Mouse (Mus musculus): ENCODE data around the gene Myo10.

Gene Myo10

GRCm38 (mm10) chr15:25622200-25622866, at the start of gene Myo10:
Gene Myo10 (plus strand): TSS chr15:25622525.
- peak; percentile 100 for DNase-seq (ENCODE audit: low spot score)

GRCm38 (mm10) chr15:25573113-25573512, 49.2 kb upstream of the Myo10 start:
- DNase-seq (ENCODE audit: low spot score) = no peak

GRCm38 (mm10) chr15:25573876-25574601, 48.3 kb upstream of the Myo10 start:
- no peak for DNase-seq (ENCODE audit: low spot score)

GRCm38 (mm10) chr15:25577327-25578051, 44.8 kb upstream of the Myo10 start:
- DNase-seq (ENCODE audit: low spot score) = no peak

- DNase-seq (ENCODE audit: low spot score) = no peak
Observed at GRCm38 (mm10) chr15:25578369-25578768, 44.0 kb upstream of the Myo10 start.

GRCm38 (mm10) chr15:25580731-25581130, 41.6 kb upstream of the Myo10 start:
- DNase-seq (ENCODE audit: low spot score) = no peak

GRCm38 (mm10) chr15:25582055-25582454, 40.3 kb upstream of the Myo10 start:
- DNase-seq (ENCODE audit: low spot score) = no peak

GRCm38 (mm10) chr15:25583361-25583760, 39.0 kb upstream of the Myo10 start:
- no peak for DNase-seq (ENCODE audit: low spot score)

- DNase-seq (ENCODE audit: low spot score) = no peak
Observed at GRCm38 (mm10) chr15:25586828-25587227, 35.5 kb upstream of the Myo10 start.

- no peak for DNase-seq (ENCODE audit: low spot score)
Observed at GRCm38 (mm10) chr15:25587943-25588342, 34.4 kb upstream of the Myo10 start.

- no peak for DNase-seq (ENCODE audit: low spot score)
Observed at GRCm38 (mm10) chr15:25589318-25589902, 32.9 kb upstream of the Myo10 start.

GRCm38 (mm10) chr15:25589916-25590315, 32.4 kb upstream of the Myo10 start:
- peak; percentile 26 for DNase-seq (ENCODE audit: low spot score)

- no peak for DNase-seq (ENCODE audit: low spot score)
Observed at GRCm38 (mm10) chr15:25590891-25591290, 31.4 kb upstream of the Myo10 start.

GRCm38 (mm10) chr15:25591964-25592363, 30.4 kb upstream of the Myo10 start:
- no peak for DNase-seq (ENCODE audit: low spot score)

GRCm38 (mm10) chr15:25593469-25594150, 28.7 kb upstream of the Myo10 start:
- no peak for DNase-seq (ENCODE audit: low spot score)

- DNase-seq (ENCODE audit: low spot score) = no peak
Observed at GRCm38 (mm10) chr15:25598313-25598712, 24.0 kb upstream of the Myo10 start.

- DNase-seq (ENCODE audit: low spot score) = no peak
Observed at GRCm38 (mm10) chr15:25602306-25602705, 20.0 kb upstream of the Myo10 start.

GRCm38 (mm10) chr15:25603286-25603685, 19.0 kb upstream of the Myo10 start:
- DNase-seq (ENCODE audit: low spot score) = no peak

GRCm38 (mm10) chr15:25604231-25604630, 18.1 kb upstream of the Myo10 start:
- no peak for DNase-seq (ENCODE audit: low spot score)

GRCm38 (mm10) chr15:25605376-25605775, 16.9 kb upstream of the Myo10 start:
- DNase-seq (ENCODE audit: low spot score) = no peak

GRCm38 (mm10) chr15:25608742-25609141, 13.6 kb upstream of the Myo10 start:
- DNase-seq (ENCODE audit: low spot score) = no peak

- no peak for DNase-seq (ENCODE audit: low spot score)
Observed at GRCm38 (mm10) chr15:25609253-25609652, 13.1 kb upstream of the Myo10 start.
